Mouse (Mus musculus) hindbrain, embryonic 15.5 days (tissue): ENCODE results near the gene Tm9sf4. TPM values are rescaled to one million over a fixed set of nuclear protein-coding genes. Genes with fewer than 3 reads are reported as not detected.

Experiments used
- ATAC-seq: fragments of 200-750 bp; cut with Nextera tagmentation; 2 replicates; pipeline ENCODE4 v1.8.0; 2017; ENCODE audit warnings: low read depth, moderate number of reproducible peaks, moderate TSS enrichment; ENCODE audit not compliant: low FRiP score
- H3K27ac ChIP-seq: fragments of 300-500 bp; sonication (generic); replicated peaks from 2 replicates; pipeline ENCODE4 v1.5.1; 2015; ENCODE audit warnings: mild to moderate bottlenecking, inconsistent platforms
- H3K27me3 ChIP-seq: fragments of 300-500 bp; sonication (generic); 2 replicates; pipeline ENCODE4 v1.6.1; 2015; ENCODE audit warnings: control low read depth, inconsistent platforms
- H3K36me3 ChIP-seq: fragments of 300-500 bp; sonication (generic); 2 replicates; pipeline ENCODE4 v1.6.1; 2015; ENCODE audit warnings: control low read depth, inconsistent platforms
- H3K4me1 ChIP-seq: fragments of 300-500 bp; sonication (generic); replicated peaks from 2 replicates; pipeline ENCODE4 v1.6.1; 2015; ENCODE audit warnings: control low read depth, inconsistent platforms
- H3K4me2 ChIP-seq: fragments of 300-500 bp; sonication (generic); 2 replicates; pipeline ENCODE4 v1.6.1; 2015; ENCODE audit warnings: moderate library complexity, mild to moderate bottlenecking, inconsistent platforms
- H3K4me3 ChIP-seq: fragments of 300-500 bp; sonication (generic); 2 replicates; pipeline ENCODE4 v1.5.1; 2015; ENCODE audit warnings: mild to moderate bottlenecking, inconsistent platforms
- H3K9ac ChIP-seq: fragments of 300-500 bp; sonication (generic); 2 replicates; pipeline ENCODE4 v1.6.1; 2015; ENCODE audit warnings: inconsistent platforms
- H3K9me3 ChIP-seq: fragments of 300-500 bp; sonication (generic); 2 replicates; pipeline ENCODE4 v1.6.1; 2016; ENCODE audit warnings: control low read depth, inconsistent platforms
- WGBS: fragments of 180-500 bp; shearing (Covaris S2); methylation state at CpG from one replicate; pipeline ENCODE4 v1.1.7; 2015; 5-methylcytosine and 5-hydroxymethylcytosine counted together
- polyA plus RNA-seq: library from polyadenylated mRNA; unstranded; fragments of >200 nt; fragmentation: Nextera tagmentation; extraction: Ambion mirVana; gene quantifications from 2 replicates; pipeline ENCODE4 v1.2.1, GENCODE M21; 2015

The Tm9sf4 gene
- 77.8 and 85.6 TPM in 2 replicates for polyA plus RNA-seq

DNA sequence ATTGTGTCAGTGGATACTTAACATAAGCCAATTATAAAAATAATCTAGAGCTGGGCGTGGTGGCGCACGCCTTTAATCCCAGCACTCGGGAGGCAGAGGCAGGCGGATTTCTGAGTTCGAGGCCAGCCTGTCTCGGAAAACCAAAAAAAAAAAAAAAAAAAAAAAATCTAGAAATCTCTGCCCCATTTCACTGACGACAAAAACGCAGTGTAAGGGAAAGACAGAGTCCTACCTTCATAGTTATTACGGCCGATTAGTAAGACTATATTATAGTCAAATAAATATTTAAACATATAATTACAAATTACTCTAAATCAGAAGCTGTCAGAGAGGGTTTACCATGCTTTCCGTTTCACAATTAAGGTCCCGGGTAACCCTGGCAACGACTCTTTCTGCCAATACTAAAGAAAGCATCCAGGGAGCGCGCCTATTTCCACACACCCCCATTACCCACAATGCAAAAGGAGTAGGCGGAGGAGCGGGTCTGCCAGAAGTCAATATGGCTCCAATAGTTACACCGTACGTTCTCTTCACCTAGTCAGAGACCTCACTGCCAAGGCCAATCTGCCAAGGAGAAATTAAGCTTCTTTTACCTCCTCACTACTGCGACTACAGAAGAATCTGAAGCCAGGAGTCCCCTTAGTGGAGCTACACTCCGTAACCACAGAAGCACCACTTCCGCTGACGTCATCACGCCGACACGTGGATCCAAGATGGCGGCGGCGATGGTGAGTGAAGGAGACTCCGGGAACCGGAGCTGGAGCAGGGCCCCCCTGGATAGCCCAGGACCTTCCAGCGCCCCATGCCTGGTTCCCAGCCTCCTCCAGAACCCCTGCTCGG lies at the start of gene Tm9sf4:
Tm9sf4 (plus strand) TSS at position 460 of the 840 bp plus-strand sequence.
- H3K4me3 ChIP-seq = peak within 1 kb of the TSS; percentile 72
- H3K27ac ChIP-seq = peak within 1 kb of the TSS; percentile 98
- peaks cover 17% of the 10 kb centered on the region for H3K4me1 ChIP-seq
- H3K9ac ChIP-seq = peak within 1 kb of the TSS; percentile 72
- ATAC-seq = peak; percentile 94
- peak within 1 kb of the TSS; percentile 81 for H3K4me2 ChIP-seq
- H3K27me3 ChIP-seq = no peaks in the 10 kb centered on the region
- no peaks in the 10 kb centered on the region for H3K9me3 ChIP-seq
- 9% methylated on average over 34 of the region's 34 CpGs for WGBS
- H3K36me3 ChIP-seq = no peaks in the 10 kb centered on the region

DNA sequence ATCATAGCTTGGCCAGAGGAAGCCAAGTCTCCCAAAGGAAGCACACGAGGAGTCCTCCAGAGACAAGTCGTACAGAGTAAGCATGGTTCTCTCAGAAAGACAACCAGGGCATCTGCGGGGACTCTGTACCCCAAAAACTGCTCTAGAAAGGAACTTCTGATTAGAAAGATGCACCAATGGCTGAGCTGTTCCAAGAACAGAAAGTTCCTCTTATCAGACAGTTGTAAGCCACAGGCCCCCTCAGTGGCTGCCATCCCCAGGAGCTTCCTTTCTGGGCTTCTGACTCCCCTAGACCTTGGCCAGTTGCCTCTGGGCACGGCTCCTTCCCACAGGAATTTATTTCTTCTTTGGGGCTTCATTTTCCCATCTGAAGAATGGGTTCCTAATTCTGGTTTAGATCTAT lies 45.4 kb upstream of the Tm9sf4 start:
- Histone ChIP-seq H3K27me3 (peaks cover 5% of the 10 kb centered on the region; the same call in 1 of the 2 replicates), H3K9ac (no peak overlapping the region), H3K4me3 (no peak overlapping the region), H3K9me3 (no peaks in the 10 kb centered on the region), H3K4me2 (no peak overlapping the region), H3K4me1 (no peaks in the 10 kb centered on the region), H3K36me3 (no peaks in the 10 kb centered on the region), H3K27ac (no peak overlapping the region)
- WGBS = 82% methylated on average over 4 of the region's 4 CpGs
- no peak for ATAC-seq

DNA sequence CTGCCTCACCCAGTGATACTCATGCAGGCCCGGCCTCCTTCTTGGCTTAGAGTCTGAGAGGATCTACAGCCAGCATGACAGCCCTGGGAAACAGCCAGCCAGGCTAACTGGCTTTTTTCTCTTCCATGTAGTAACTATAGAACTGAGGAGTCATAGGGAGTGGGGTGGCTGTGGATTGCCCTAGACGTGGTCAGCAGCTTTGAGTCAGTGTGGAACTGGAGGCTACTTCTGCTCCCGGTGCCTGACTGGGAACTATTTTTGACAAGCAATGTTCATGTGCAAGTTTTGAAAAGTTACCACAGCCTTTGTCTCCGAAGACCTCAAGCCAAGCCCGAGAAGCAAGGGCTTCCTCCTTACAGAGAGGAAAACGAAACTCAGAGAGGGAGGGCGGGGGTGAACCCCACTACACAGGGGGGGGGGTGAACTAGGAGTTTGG lies 44.0 kb upstream of the Tm9sf4 start:
- 82% methylated on average over 7 of the region's 7 CpGs for WGBS
- H3K27ac ChIP-seq = no peak overlapping the region

DNA sequence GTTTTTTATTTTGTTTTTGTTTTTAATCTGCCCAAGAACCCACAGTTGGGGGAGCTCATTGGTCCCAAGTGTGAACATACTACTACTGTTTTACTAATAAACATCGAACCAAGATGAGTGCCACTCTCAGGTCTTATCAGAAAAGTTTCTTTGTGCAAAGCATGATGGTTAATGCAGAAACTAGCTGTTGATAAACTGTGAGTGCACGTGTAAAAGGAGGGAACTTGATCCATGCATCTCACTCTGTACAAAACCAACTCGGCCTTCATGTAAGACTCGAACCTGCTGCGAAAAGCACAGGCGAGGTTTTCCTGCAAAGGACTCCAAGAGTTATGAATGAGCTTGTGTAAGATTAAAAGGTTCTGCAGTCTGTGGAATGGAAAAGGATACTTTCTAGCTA lies 41.6 kb upstream of the Tm9sf4 start:
- WGBS = 89% methylated on average over 6 of the region's 6 CpGs
- H3K27me3 ChIP-seq = no peaks in the 10 kb centered on the region
- no peak overlapping the region for H3K27ac ChIP-seq
- no peaks in the 10 kb centered on the region for H3K4me1 ChIP-seq
- no peak overlapping the region for H3K9ac ChIP-seq
- no peak for ATAC-seq
- no peaks in the 10 kb centered on the region for H3K36me3 ChIP-seq
- H3K4me2 ChIP-seq = no peak overlapping the region
- no peaks in the 10 kb centered on the region for H3K9me3 ChIP-seq
- no peak overlapping the region for H3K4me3 ChIP-seq

More for the DNA sequence above, 44.0 kb upstream of the Tm9sf4 start:
- Histone ChIP-seq H3K9me3 (no peaks in the 10 kb centered on the region), H3K27me3 (no peaks in the 10 kb centered on the region), H3K36me3 (no peaks in the 10 kb centered on the region), H3K4me1 (no peaks in the 10 kb centered on the region), H3K4me2 (no peak overlapping the region), H3K9ac (no peak overlapping the region), H3K4me3 (no peak overlapping the region)
- no peak for ATAC-seq

- no peaks in the 10 kb centered on the region for H3K9me3 ChIP-seq
- H3K4me1 ChIP-seq = no peaks in the 10 kb centered on the region
- H3K9ac ChIP-seq = no peak overlapping the region
- H3K27me3 ChIP-seq = no peaks in the 10 kb centered on the region
- ATAC-seq = no peak
- no peak overlapping the region for H3K27ac ChIP-seq
- WGBS = 71% methylated on average over 8 of the region's 8 CpGs
- H3K4me3 ChIP-seq = no peak overlapping the region
- no peak overlapping the region for H3K4me2 ChIP-seq
- H3K36me3 ChIP-seq = no peaks in the 10 kb centered on the region
Observed at GRCm38 (mm10) chr2:153120126-153120525, 41.0 kb upstream of the Tm9sf4 start.

DNA sequence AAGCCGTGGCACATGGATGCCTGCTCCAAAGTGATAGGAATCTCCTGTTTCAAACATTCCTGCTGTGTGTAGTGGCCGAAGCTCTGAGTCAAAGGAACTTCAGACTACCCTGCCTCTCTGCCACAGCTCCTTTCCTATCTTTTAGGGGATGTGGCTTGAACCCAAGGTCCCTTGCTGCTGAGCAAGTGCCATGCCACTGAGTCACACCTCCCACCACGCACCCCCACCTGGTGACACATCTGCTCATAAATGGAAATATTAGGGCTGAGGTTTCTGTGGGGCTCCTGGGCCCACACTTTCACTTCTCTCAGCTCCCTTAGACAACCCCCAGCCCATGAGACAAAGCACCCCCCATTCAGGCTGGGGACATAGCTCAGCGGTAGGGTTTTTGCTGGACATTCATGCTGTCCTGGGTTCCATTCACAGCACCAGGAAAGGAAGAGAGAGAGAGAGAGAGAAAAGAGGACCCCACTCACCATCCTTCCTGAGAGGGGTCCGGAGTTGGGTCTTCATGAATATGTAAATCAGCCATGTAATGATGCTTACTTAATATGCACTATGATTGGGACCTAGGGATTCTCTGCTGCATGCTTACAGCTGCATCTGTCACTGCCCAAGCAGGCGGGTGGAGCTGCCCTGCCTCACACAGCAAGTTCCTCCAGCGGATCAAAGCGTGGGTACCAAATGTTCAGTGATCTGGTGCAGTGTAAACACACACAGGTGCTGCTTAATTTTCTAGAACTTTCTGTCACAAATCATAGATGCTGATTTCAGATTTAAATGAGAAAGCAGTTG lies 39.1 kb upstream of the Tm9sf4 start:
- no peaks in the 10 kb centered on the region for H3K4me1 ChIP-seq
- no peaks in the 10 kb centered on the region for H3K36me3 ChIP-seq
- WGBS = 58% methylated on average over 8 of the region's 8 CpGs

DNA sequence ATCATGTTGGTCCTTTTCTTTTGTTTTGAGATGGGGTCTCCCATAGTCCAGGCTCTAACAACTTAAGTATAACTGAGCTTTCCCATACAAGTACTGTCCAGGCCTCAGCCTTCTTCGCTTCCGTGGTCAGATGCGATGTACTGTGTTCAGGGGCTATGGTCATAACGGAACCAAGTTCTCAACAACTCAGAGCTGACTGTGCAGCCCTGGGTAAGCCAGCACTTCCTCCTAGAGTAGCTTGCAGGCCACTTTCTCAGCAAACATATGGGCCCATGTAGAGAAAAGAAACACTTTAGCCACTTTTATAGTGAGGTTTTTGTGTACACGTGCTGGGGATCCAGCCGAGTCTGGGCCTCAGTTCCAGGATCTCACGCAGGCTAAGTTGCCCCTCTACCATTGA lies 38.4 kb upstream of the Tm9sf4 start:
- H3K9me3 ChIP-seq = no peaks in the 10 kb centered on the region
- H3K4me1 ChIP-seq = no peaks in the 10 kb centered on the region
- H3K9ac ChIP-seq = no peak overlapping the region
- WGBS = 89% methylated on average over 7 of the region's 7 CpGs
- no peak overlapping the region for H3K4me3 ChIP-seq
- no peak overlapping the region for H3K27ac ChIP-seq
- H3K4me2 ChIP-seq = no peak overlapping the region
- no peaks in the 10 kb centered on the region for H3K27me3 ChIP-seq
- H3K36me3 ChIP-seq = no peaks in the 10 kb centered on the region
- no peak for ATAC-seq

More for the DNA sequence above, 39.1 kb upstream of the Tm9sf4 start:
- ATAC-seq = no peak
- H3K27ac ChIP-seq = no peak overlapping the region
- H3K9ac ChIP-seq = no peak overlapping the region
- no peak overlapping the region for H3K4me2 ChIP-seq
- no peaks in the 10 kb centered on the region for H3K9me3 ChIP-seq
- H3K4me3 ChIP-seq = no peak overlapping the region
- no peaks in the 10 kb centered on the region for H3K27me3 ChIP-seq

DNA sequence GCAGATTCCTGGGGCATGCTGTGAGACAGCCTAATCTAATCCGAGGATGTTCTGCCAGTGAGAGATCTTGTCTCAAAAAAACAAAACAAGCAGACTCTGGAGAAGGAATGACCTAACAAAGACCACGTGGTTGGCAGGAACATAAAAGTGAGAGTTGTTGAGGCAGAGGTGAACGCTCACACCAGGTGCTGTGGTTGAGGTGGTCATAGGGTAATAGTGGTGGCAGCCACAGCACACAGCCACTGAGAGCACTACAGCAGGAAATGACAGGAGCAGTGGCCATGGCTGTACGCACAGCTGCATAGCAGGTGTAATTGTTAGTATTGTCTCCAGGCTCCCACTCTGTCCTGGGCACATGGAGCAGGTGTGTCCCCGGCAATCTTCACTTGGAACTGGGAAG lies 35.2 kb upstream of the Tm9sf4 start:
- Histone ChIP-seq H3K4me3 (no peak overlapping the region), H3K4me2 (no peak overlapping the region), H3K27ac (no peak overlapping the region), H3K9ac (no peak overlapping the region), H3K27me3 (no peaks in the 10 kb centered on the region), H3K9me3 (no peaks in the 10 kb centered on the region), H3K36me3 (no peaks in the 10 kb centered on the region), H3K4me1 (no peaks in the 10 kb centered on the region)
- ATAC-seq = no peak
- whole genome bisulfite sequencing = 63% methylated on average over 5 of the region's 5 CpGs

GRCm38 (mm10) chr2:153131019-153131418 lies 30.1 kb upstream of the Tm9sf4 start:
- no peak for ATAC-seq
- Histone ChIP-seq H3K27me3 (no peaks in the 10 kb centered on the region), H3K4me2 (no peak overlapping the region), H3K27ac (no peak overlapping the region), H3K4me1 (no peaks in the 10 kb centered on the region), H3K9ac (no peak overlapping the region), H3K9me3 (no peaks in the 10 kb centered on the region), H3K36me3 (no peaks in the 10 kb centered on the region), H3K4me3 (no peak overlapping the region)
- 24% methylated on average over 6 of the region's 6 CpGs for WGBS

- WGBS = 29% methylated on average over 5 of the region's 5 CpGs
- H3K9me3 ChIP-seq = no peaks in the 10 kb centered on the region
- H3K27ac ChIP-seq = no peak overlapping the region
- no peak overlapping the region for H3K4me3 ChIP-seq
- no peak overlapping the region for H3K4me2 ChIP-seq
- ATAC-seq = no peak
- H3K27me3 ChIP-seq = no peaks in the 10 kb centered on the region
- no peaks in the 10 kb centered on the region for H3K4me1 ChIP-seq
- no peak overlapping the region for H3K9ac ChIP-seq
- H3K36me3 ChIP-seq = no peaks in the 10 kb centered on the region
Observed at GRCm38 (mm10) chr2:153134237-153134636, 26.9 kb upstream of the Tm9sf4 start.

DNA sequence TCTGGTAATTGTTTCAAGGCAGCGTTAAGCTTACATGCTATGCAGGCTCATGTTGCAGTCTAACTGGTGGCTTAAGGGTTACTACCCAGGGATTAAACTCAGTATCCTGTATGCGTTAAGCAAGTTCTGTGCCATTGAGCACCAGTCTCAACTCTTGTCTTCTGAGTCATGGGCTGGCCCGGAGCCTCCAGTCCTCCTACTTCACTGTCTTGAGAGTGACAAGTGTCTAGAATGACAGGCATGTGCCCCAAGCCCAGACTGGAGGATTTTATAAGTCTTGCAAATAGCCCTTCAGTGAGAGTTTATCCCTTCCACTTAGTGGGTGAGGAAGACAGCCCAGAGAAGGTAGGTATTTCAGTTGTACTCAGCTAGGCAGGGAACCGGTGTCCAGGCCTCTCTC lies 24.9 kb upstream of the Tm9sf4 start:
- Histone ChIP-seq H3K4me1 (0 out of 2 replicates have a peak, but pooled peaks cover 2% of the 10 kb centered on the region), H3K4me2 (no peak overlapping the region), H3K27me3 (no peaks in the 10 kb centered on the region), H3K9ac (no peak overlapping the region), H3K27ac (no peak overlapping the region), H3K4me3 (no peak overlapping the region), H3K9me3 (no peaks in the 10 kb centered on the region), H3K36me3 (no peaks in the 10 kb centered on the region)
- no peak for ATAC-seq
- 76% methylated on average over 4 of the region's 4 CpGs for WGBS

DNA sequence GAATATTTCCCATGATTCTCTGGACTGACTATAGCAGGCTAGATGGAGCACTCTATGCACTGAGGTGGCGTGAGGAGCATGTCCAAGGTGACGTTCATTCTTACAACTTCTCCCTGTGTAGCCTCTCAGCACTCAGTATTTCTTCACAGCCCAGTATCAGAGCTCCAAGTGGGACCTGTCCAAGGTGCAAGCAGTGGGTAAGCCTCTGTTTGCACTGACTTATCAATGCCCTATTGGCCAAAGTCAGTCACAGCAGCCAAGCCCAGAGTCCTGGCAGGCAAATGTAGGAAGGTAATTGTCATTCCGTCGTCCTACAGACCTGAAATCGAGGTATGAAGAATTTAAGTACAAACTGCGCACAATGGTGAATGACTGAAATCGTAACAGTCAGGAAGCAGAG lies 21.9 kb upstream of the Tm9sf4 start:
- WGBS = 86% methylated on average over 7 of the region's 7 CpGs
- ATAC-seq = no peak
- Histone ChIP-seq H3K27ac (no peak overlapping the region), H3K4me3 (no peak overlapping the region), H3K36me3 (no peaks in the 10 kb centered on the region), H3K27me3 (no peaks in the 10 kb centered on the region), H3K9ac (no peak overlapping the region), H3K4me1 (peaks cover 8% of the 10 kb centered on the region; the same call in 1 of the 2 replicates), H3K4me2 (no peak overlapping the region), H3K9me3 (no peaks in the 10 kb centered on the region)
